Mouse (Mus musculus): ENCODE data around the gene Fdx1. TPM values are rescaled to one million over a fixed set of nuclear protein-coding genes. Genes with fewer than 3 reads are reported as not detected.

Gene Fdx1
- 33.8 and 34.9 TPM in 2 replicates for polyA plus RNA-seq (2015; fragmentation: Nextera tagmentation; extraction: Ambion mirVana)

DNA sequence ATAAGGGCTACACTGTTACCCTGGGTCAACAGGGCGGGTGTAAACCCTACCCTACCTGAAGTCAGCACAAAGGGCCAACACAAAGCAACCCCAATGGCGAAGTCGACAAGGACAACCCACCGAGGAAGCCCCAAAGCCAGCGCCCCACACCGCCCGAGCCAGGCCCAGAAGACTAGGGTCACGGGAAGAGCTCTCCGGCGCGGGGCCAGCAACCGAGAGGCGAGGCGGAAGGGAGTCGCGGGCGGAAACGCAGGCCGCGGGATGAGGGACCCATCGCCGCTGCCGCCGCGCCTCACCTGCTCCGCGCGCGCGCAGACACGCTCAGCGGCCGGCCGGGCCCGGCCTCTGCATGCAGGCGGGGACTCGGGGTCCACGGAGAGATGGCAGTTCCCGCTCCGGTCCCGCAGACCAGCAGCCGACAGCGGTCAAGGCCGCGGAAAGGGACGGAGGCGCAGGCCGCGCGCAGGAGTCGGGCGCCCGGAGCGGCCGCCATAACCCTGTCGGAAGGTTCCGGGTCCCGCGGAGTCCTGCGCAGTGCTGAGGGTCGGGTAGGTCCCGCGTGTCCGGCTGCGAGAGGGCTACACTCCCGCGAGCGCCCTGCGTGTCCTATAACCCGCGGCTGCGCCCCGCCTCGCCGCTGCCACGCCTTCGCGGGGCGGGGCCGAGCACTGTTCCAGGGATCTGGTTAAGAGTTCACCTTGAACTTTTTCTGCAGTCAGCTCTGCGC, at the start of gene Fdx1:
Gene Fdx1, minus strand, starts transcription at position 582 of the 727 bp plus-strand sequence.
- peak; percentile 86 for ATAC-seq (ENCODE audit: insufficient read depth)
- H3K27me3 ChIP-seq: peaks cover 5% of the 10 kb centered on the region; the same call in 1 of the 2 replicates
- H3K36me3 ChIP-seq (replicated peaks): no peaks in the 10 kb centered on the region
- peak within 1 kb of the TSS; percentile 58 for H3K9ac ChIP-seq
- under 1% methylated on average over 78 of the region's 81 CpGs for WGBS (ENCODE audit: insufficient replicate concordance)
- peak within 1 kb of the TSS; percentile 72 for H3K4me3 ChIP-seq (replicated peaks)
- H3K27ac ChIP-seq (replicated peaks): peak within 1 kb of the TSS; percentile 57
- no peaks in the 10 kb centered on the region for H3K9me3 ChIP-seq (replicated peaks)
- H3K4me1 ChIP-seq (replicated peaks): peaks cover 17% of the 10 kb centered on the region
- H3K4me2 ChIP-seq: peak within 1 kb of the TSS; percentile 83

DNA sequence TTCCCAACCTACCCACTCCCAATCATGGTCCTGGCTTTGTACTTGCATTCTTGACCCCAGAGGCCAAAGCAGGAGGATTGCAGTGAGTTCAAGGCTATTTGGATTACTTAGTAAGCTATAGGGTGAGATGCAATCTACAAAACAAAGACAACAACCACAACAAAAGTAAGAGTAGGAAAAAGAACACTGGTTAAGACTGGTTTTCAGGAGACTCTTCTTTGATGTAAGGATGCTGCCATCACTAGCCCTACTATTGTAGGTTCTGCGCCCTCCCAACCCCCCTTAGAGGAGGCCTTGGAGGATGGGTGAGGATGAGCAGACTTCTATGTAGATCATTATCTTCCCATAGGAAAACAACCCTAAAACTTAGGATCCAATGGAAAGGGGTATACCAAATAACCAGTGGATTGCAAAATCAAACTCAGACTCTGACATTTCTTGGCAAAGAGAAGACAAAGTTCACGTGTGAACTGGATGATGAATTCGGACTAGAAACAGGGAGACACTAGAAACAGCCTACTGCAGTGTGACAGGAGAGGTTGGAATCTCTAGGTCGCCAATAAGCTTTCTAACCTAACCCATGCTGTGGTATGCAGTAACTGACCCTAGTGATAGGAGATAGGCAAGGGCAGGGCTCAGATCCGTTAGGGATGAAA, 49.6 kb upstream of the Fdx1 start:
- Histone ChIP-seq H3K27ac (replicated peaks) (no peak overlapping the region), H3K4me3 (replicated peaks) (no peak overlapping the region), H3K9ac (no peak overlapping the region), H3K4me1 (replicated peaks) (0 out of 2 replicates have a peak, but pooled peaks cover 9% of the 10 kb centered on the region), H3K36me3 (replicated peaks) (no peaks in the 10 kb centered on the region), H3K27me3 (no peaks in the 10 kb centered on the region), H3K9me3 (replicated peaks) (no peaks in the 10 kb centered on the region), H3K4me2 (no peak overlapping the region)
- no peak for ATAC-seq (ENCODE audit: insufficient read depth)
- WGBS (ENCODE audit: insufficient replicate concordance): 45% methylated on average over 5 of the region's 5 CpGs

GRCm38 (mm10) chr9:52012311-52012710, 49.0 kb upstream of the Fdx1 start:
- Histone ChIP-seq H3K4me2 (no peak overlapping the region), H3K9ac (no peak overlapping the region), H3K27me3 (no peaks in the 10 kb centered on the region), H3K4me3 (replicated peaks) (no peak overlapping the region), H3K27ac (replicated peaks) (no peak overlapping the region), H3K4me1 (replicated peaks) (0 out of 2 replicates have a peak, but pooled peaks cover 9% of the 10 kb centered on the region), H3K9me3 (replicated peaks) (no peaks in the 10 kb centered on the region), H3K36me3 (replicated peaks) (no peaks in the 10 kb centered on the region)
- 72% methylated on average over 1 of the region's 1 CpGs for WGBS (ENCODE audit: insufficient replicate concordance)
- ATAC-seq (ENCODE audit: insufficient read depth): no peak

GRCm38 (mm10) chr9:52008511-52008910, 45.2 kb upstream of the Fdx1 start:
- WGBS (ENCODE audit: insufficient replicate concordance): 68% methylated on average over 1 of the region's 1 CpGs
- no peak for ATAC-seq (ENCODE audit: insufficient read depth)
- no peak overlapping the region for H3K4me2 ChIP-seq
- H3K9me3 ChIP-seq (replicated peaks): no peaks in the 10 kb centered on the region
- H3K4me1 ChIP-seq (replicated peaks): 0 out of 2 replicates have a peak, but pooled peaks cover 7% of the 10 kb centered on the region
- H3K36me3 ChIP-seq (replicated peaks): no peaks in the 10 kb centered on the region
- H3K27ac ChIP-seq (replicated peaks): no peak overlapping the region
- no peak overlapping the region for H3K9ac ChIP-seq
- no peaks in the 10 kb centered on the region for H3K27me3 ChIP-seq
- H3K4me3 ChIP-seq (replicated peaks): no peak overlapping the region

DNA sequence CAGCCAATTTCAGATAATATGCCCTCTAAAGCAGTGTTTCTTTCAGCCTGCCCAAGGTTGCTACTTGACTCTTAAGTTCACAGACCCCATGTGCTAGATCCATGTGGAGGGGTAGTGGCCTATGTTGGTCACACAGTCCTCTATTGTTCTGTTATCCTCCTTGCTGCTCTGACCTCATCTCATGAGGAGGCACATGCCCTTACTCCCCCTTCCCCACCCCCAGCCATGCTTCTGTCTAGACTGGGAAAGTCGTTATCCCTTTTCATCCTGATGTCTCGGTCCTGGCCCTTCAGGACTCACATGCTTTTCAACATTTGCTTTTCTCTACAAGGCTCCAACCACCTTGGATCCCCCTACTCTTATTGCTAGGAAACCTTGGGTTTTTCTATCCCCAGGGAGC, 44.0 kb upstream of the Fdx1 start:
- Histone ChIP-seq H3K36me3 (replicated peaks) (no peaks in the 10 kb centered on the region), H3K9ac (no peak overlapping the region), H3K27ac (replicated peaks) (no peak overlapping the region), H3K4me2 (no peak overlapping the region), H3K4me3 (replicated peaks) (no peak overlapping the region), H3K27me3 (no peaks in the 10 kb centered on the region), H3K9me3 (replicated peaks) (no peaks in the 10 kb centered on the region), H3K4me1 (replicated peaks) (no peaks in the 10 kb centered on the region)
- ATAC-seq (ENCODE audit: insufficient read depth): no peak
- 53% methylated on average over 2 of the region's 2 CpGs for whole genome bisulfite sequencing (ENCODE audit: insufficient replicate concordance)

- H3K27ac ChIP-seq (replicated peaks): no peak overlapping the region
- H3K36me3 ChIP-seq (replicated peaks): no peaks in the 10 kb centered on the region
- no peaks in the 10 kb centered on the region for H3K27me3 ChIP-seq
- WGBS (ENCODE audit: insufficient replicate concordance): 47% methylated on average over 4 of the region's 4 CpGs
- no peak overlapping the region for H3K9ac ChIP-seq
- ATAC-seq (ENCODE audit: insufficient read depth): no peak
- no peaks in the 10 kb centered on the region for H3K9me3 ChIP-seq (replicated peaks)
- no peak overlapping the region for H3K4me3 ChIP-seq (replicated peaks)
- H3K4me1 ChIP-seq (replicated peaks): no peaks in the 10 kb centered on the region
- no peak overlapping the region for H3K4me2 ChIP-seq
These were observed 40.1 kb upstream of the Fdx1 start for GRCm38 (mm10) chr9:52003501-52003900.

- Histone ChIP-seq H3K4me2 (no peak overlapping the region), H3K27ac (replicated peaks) (peak overlapping the region; percentile 61)
- WGBS (ENCODE audit: insufficient replicate concordance): 50% methylated on average over 5 of the region's 5 CpGs
These were observed 32.2 kb upstream of the Fdx1 start for GRCm38 (mm10) chr9:51995331-51996099.

GRCm38 (mm10) chr9:51994636-51995260, 31.4 kb upstream of the Fdx1 start:
- Histone ChIP-seq H3K4me2 (no peak overlapping the region), H3K4me1 (replicated peaks) (peaks cover 11% of the 10 kb centered on the region; the same call in 1 of the 2 replicates), H3K27ac (replicated peaks) (peak overlapping the region; percentile 53; the same call in 1 of the 2 replicates), H3K4me3 (replicated peaks) (no peak overlapping the region), H3K27me3 (no peaks in the 10 kb centered on the region), H3K9ac (no peak overlapping the region), H3K36me3 (replicated peaks) (no peaks in the 10 kb centered on the region), H3K9me3 (replicated peaks) (no peaks in the 10 kb centered on the region)
- WGBS (ENCODE audit: insufficient replicate concordance): 61% methylated on average over 5 of the region's 5 CpGs
- no peak for ATAC-seq (ENCODE audit: insufficient read depth)

More at GRCm38 (mm10) chr9:51995331-51996099, 32.2 kb upstream of the Fdx1 start:
- Histone ChIP-seq H3K36me3 (replicated peaks) (no peaks in the 10 kb centered on the region), H3K4me1 (replicated peaks) (peaks cover 11% of the 10 kb centered on the region; the same call in 1 of the 2 replicates), H3K9ac (no peak overlapping the region), H3K27me3 (no peaks in the 10 kb centered on the region), H3K4me3 (replicated peaks) (no peak overlapping the region), H3K9me3 (replicated peaks) (no peaks in the 10 kb centered on the region)
- peak; percentile 77 for ATAC-seq (ENCODE audit: insufficient read depth)

GRCm38 (mm10) chr9:51993486-51994275, 30.3 kb upstream of the Fdx1 start:
- ATAC-seq (ENCODE audit: insufficient read depth): no peak

GRCm38 (mm10) chr9:51991241-51991876, 28.0 kb upstream of the Fdx1 start:
- Histone ChIP-seq H3K9ac (no peak overlapping the region), H3K27ac (replicated peaks) (no peak overlapping the region), H3K4me2 (no peak overlapping the region), H3K36me3 (replicated peaks) (no peaks in the 10 kb centered on the region), H3K9me3 (replicated peaks) (no peaks in the 10 kb centered on the region), H3K27me3 (no peaks in the 10 kb centered on the region), H3K4me1 (replicated peaks) (peaks cover 11% of the 10 kb centered on the region; the same call in 1 of the 2 replicates), H3K4me3 (replicated peaks) (no peak overlapping the region)
- no peak for ATAC-seq (ENCODE audit: insufficient read depth)
- WGBS (ENCODE audit: insufficient replicate concordance): 18% methylated on average over 2 of the region's 2 CpGs

More at GRCm38 (mm10) chr9:51993486-51994275, 30.3 kb upstream of the Fdx1 start:
- peaks cover 11% of the 10 kb centered on the region; the same call in 1 of the 2 replicates for H3K4me1 ChIP-seq (replicated peaks)
- no peaks in the 10 kb centered on the region for H3K9me3 ChIP-seq (replicated peaks)
- WGBS (ENCODE audit: insufficient replicate concordance): 57% methylated on average over 4 of the region's 4 CpGs
- no peaks in the 10 kb centered on the region for H3K27me3 ChIP-seq
- no peak overlapping the region for H3K4me3 ChIP-seq (replicated peaks)
- no peaks in the 10 kb centered on the region for H3K36me3 ChIP-seq (replicated peaks)
- H3K9ac ChIP-seq: no peak overlapping the region
- H3K4me2 ChIP-seq: no peak overlapping the region
- 0 out of 2 replicates have a peak overlapping the region, but pooled peaks have one; percentile 6 for H3K27ac ChIP-seq (replicated peaks)

Measured in liver, embryonic 15.5 days (tissue).